Mouse (Mus musculus) thymus, postnatal 36 days (tissue): ENCODE results near the gene Dexi.

ENCODE experiments used
- DNase-seq, 2 experiments: peaks; one replicate each; pipeline ENCODE4 v3.0.0; 2022; ENCODE audit warnings: mixed read lengths in 2 of 2

The Dexi gene

DNA sequence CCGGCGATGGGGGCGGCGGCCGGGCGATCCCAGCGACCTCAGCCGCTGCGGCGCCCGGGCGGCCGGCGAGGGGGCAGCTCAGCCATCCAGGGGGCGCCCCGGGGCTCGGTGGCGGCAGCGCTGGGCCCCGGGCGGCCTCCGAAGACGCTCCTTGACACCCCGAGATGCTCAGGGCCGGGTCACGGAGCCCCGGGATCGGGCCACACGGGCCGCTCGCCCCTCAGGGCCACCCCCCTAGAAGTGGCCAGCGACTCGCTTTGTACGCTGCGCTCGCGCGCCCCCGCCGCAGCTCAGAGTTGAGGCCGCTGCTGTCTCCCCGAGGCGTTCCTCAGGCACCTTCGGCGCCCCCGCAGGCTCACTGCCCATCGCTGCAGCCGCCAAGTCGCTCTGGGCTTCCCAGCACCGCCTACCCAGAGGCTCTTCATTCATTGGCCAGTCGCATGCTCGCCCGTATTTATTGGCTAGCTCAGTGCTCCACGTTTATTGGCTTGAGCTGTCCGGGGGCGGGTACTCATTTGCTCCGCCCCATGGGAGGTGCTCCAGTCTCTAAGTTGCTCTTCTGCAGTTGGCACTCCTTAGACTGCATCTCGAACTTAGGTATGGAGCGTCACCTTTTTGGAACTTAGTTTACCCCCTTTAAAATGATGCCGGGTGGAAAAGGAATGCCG lies at the start of gene Dexi:
TSS of gene Dexi (minus strand) at position 357 of the 668 bp plus-strand sequence.
- peak; percentile 91 to 97 for DNase-seq

DNA sequence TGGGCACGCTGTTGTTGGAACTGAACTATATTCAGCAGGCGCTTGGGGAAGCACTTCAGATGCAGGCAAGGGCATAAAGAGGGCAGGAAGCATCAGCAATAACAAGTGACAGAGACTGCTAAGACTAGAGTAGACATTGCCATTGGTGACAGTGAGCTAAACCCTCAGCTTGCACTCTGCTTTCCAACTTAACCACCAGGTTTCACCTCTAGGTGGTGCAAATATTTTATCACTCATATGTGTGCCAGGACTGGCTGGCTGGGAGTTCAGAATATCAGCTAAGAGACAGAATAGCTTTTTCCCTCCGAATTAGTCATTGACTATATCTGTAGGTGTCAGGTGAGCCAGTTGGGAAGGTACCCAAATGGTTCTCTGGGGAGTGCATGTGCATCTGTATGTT lies 43.7 kb upstream of the Dexi start:
- peak; percentile 27 to 38 for DNase-seq

DNA sequence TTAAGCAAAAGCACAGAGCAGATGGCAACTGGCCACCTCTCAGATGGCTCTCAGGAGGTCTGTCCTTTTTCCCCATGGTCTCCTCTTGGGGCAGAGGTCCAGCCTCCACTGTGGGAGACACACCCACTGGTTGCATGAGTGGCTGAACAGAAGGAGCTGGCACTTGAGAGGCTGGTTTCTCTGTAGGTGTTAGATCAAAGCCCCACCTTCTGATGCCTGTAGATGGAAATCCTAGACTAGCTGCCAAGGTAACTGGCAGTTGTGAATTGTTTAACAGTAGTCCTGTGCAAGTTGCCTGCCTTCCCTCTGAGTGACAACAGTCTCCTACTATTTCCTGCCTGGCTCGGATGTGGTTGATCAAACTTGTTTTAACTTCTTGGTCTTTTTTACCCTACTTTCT lies 42.3 kb upstream of the Dexi start:
- peak; percentile 38 to 40 for DNase-seq

DNA sequence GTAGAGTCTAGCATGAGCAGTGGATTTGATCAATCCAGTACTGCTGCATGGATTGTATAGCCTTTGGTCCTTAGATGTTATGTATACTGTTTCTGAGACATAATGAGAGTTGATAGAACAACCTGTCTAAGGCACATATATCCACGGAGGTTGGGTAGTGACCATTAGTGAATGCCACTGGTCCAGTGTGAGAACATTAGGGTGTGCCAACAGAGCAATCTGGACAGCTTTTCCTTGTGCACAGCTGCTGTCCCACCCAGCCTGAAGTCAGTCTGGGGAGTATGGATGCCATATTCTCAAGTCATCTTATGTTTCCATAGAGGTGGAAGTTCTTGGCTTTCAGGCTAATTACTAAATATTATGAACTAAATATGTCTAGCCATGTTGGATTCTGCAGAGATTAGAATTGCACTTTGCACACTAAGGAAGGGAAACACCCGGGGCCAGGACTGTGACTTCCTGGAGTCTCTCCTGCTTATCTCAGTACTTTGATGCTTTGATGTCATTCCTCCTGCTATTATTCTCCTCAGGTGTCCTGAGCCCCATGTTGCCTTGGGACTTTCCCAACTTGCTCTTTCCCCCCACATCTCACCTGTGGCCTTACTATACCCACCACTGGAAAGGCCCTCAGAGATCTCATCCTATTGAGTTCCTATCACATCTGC lies 38.5 kb upstream of the Dexi start:
- no peak for DNase-seq

GRCm38 (mm10) chr16:10578376-10578775 lies 35.5 kb upstream of the Dexi start:
- no peak for DNase-seq

DNA sequence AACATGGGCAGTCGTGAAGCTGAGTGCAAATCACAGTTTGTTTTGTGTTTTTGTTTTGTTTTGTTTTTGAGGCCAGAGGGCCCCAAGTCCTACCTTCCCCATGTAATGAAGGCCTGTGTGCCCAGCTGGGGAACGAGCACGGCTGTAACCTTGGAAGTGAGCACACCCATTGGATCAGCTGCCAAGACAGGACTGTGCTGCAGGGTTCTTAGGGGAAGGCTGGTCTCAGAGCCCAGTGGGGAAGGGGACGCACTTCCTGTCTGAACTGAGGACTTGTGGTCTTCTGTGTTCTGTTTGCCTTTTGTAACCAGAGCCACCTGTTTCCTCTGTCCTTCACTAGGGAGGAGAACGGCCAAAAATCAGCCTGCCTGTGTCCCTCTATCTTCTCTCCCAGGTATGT lies 34.7 kb upstream of the Dexi start:
- DNase-seq = no peak

DNA sequence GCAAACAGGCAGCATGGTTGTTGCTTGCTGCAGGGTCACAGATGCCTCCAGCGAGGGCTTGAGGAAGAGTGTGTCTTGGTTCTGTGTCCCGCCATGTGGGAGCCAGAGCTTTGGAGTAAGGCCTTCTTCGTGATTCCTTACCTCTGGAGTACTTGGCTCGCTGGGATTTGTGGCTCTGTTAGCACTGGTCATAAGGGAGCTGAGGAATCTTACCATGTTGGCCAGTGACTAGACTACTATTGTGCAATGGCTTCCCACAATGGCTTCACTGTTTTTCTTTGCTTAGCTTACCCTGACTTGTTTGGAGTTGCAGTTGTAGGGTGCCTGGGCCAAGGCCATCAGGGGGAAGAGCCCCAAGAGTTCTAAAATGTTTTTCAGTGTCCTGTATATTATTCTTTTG lies 33.1 kb upstream of the Dexi start:
- DNase-seq = no peak

DNA sequence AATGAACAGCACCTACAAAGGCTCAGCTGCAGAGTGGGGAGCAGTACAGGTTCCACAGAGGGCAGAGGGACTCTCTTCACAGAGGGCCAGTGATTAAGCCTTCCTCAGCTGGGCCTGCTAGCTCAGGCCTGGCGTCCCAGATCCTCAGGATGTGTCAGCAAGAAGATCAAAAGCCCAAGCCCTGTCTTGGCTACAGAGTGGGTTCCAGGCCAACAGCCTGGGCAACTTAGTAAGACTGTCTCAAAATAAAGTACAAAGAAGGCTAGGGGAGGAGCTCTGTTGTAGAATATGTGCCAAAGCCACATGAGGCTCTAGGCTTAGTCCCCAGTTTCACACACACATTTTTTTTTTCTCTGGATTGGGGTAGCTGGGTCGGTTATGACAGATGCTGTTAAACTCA lies 32.1 kb upstream of the Dexi start:
- DNase-seq = no peak

DNA sequence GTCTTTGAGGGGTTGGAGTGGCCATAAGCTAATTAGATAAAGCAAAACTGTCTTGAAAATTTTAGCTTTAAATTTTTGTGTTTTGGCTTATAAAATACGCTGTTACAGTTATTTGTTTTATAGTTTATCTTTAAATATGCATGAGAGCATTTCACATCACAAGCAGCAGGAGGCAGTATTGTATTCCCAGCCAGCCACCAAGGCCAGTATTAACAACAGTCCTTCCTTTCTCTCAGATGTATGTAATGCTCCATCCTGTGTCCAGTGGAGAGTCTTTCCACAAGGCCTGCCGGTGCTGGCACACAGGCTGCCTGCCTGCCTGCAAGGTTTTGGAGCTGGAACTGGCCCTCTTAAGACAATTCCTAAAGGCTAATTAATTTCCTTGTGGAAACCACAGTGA lies 29.0 kb upstream of the Dexi start:
- DNase-seq = no peak

GRCm38 (mm10) chr16:10570708-10571107 lies 27.9 kb upstream of the Dexi start:
- DNase-seq = peak; percentile 69 to 72

DNA sequence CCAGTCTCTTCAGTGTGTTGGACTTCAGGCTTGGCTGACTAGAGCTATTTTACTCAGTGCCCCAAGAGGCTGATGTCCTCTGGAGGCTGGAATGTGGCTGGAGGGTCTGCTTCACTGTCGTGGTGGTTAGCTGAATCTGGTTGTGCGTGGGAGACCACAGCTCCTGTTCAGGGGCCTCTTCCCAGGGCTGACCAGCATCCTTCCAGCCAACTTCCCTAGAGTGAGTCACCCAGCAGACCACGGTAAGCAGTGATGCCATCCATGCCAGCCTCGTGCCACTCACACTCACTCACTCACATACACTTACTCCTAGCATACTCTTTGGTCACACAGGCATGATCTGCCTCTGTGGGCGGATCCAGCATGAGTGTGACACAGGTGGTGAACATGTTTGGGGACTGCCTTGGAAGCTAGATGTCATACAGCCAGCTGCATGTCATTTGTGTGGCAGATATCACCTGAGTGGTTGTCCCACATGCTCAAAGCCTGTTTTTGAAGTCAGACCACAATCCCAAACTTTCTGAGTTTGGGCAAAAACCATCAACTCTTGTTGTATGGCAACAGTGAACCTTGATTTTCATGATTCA lies 27.0 kb upstream of the Dexi start:
- no peak for DNase-seq

DNA sequence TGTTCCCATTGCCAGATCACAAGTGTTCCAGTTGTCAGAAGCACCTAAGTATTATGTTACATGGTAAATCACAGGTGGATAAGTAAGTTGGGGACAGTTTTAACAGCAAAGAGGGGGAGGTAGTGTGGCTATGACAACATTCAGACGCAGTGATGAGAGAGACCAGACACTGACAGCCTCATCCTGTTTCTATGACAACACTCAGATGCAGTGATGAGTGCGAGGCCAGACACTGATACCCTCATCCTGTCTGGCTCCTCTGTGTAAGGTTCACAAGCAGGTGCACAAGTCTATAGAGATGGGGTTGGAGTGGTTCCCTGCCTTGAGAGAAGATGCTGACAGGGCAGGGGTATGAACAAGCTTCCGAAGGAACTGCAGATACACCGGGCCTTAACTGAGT lies 24.3 kb upstream of the Dexi start:
- no peak for DNase-seq

- DNase-seq = peak; percentile 72 to 74
These were observed 22.5 kb upstream of the Dexi start for GRCm38 (mm10) chr16:10565278-10565885.

- DNase-seq = no peak
These were observed 17.1 kb upstream of the Dexi start for GRCm38 (mm10) chr16:10559991-10560390.

- no peak for DNase-seq
These were observed 11.0 kb upstream of the Dexi start for GRCm38 (mm10) chr16:10553858-10554257.

- no peak for DNase-seq
These were observed 8.7 kb upstream of the Dexi start for GRCm38 (mm10) chr16:10551592-10551991.

DNA sequence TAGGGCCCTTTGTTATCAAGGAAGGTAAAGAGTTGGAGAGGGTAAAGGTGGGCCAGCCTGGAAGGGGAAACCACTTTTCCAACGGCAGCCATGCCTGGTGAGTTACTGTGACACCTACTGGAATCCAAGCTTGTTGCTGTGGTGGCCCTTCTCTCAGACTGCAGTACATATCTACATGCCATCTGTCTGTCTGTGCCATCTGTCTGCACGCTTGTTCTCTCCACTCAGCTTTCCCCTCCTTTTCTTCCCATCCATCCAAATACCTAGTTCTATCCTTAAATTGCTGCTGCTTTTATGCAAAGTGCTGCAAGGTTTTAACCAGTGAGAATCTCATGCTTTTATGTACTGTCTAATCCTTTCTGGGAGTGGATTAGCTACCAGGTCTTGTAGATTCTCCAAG lies 6.7 kb upstream of the Dexi start:
- DNase-seq = no peak

DNA sequence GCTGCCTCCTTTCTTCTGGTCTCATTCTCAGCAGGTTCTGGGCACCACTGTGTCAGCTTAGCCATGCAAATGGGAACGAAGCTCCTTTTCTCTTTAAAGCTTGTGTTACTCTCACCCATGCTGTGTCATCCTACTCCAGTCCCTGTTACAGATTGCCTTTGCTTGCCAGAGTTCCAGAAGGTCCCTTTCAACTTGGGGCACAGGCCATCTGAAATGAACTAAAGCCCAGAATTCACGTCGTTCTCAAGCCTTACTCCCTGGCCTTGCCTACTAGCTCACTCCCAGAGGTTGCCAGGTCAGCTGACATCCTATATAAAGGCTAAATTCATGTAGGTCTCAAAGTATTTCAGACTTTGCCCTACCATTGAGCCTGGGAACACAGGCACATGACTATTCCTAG lies 6.1 kb upstream of the Dexi start:
- no peak for DNase-seq

GRCm38 (mm10) chr16:10546865-10547264 lies 4.0 kb upstream of the Dexi start:
- no peak for DNase-seq

GRCm38 (mm10) chr16:10544995-10545622 lies 2.3 kb upstream of the Dexi start, which contains the start of gene Clec16a:
Gene Clec16a, plus strand, starts transcription at chr16:10545339.
- DNase-seq = peak; percentile 96 to 97

DNA sequence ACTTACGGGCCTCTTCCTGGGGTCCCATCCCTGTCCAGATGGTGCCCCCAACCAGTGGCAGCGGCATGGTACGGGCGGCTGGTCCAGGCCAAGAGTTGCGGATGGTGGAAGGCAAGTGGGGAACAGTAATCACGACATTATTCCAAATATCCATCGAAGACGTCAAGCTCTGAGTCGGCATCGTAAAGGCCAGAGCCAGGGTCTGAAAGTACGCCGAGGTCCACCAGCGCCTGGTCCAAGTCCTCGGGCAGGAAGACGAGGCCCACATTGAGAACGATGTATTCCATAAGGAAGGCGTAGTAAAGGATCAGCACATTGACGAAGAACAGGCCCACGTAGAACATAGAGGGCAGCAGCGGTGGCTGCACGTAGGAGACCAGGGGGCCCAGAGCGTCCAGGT lies 588 bp downstream of the Dexi start:
- peak in 1 of 2 experiments; percentile 37 for DNase-seq

DNA sequence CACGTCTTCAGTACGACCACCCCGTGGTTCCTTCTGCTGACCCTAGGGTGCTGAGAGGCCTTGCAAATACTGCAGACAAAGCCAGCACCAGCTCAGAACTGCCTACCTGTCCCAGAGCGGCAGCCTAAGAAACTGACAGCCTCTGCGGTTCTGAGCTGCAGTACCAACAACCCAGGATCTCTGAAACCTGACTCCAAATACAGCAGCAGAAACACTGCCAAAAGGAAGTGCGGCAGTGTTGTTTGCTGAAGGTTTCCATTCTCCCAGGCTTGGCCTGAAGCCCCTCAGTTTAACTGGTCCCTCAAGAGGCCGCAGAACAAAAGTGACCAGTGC lies 1.3 kb downstream of the Dexi start:
- DNase-seq = peak in 1 of 2 experiments; percentile 18
